Mouse (Mus musculus) frontal cortex, postnatal 14 days (tissue): ENCODE measurements around the gene Gmppa.

ENCODE experiments used
- DNase-seq, 2 experiments: peaks; one replicate each; pipeline ENCODE4 v3.0.0; 2022; ENCODE audit warnings: low spot score in 2 of 2

Gene Gmppa

GRCm38 (mm10) chr1:75487040-75487404 lies 51.3 kb downstream of the Gmppa start:
- DNase-seq, result no peak

GRCm38 (mm10) chr1:75487405-75488161 lies 51.9 kb downstream of the Gmppa start:
- DNase-seq, result peak in 1 of 2 experiments; percentile 64

GRCm38 (mm10) chr1:75490785-75491551 lies 55.2 kb downstream of the Gmppa start:
- DNase-seq, result no peak

GRCm38 (mm10) chr1:75492579-75493170 lies 56.9 kb downstream of the Gmppa start:
- no peak for DNase-seq
